Mouse (Mus musculus): ENCODE data around the gene Pla2g4d. TPM values are rescaled to one million over a fixed set of nuclear protein-coding genes. Genes with fewer than 3 reads are reported as not detected.

Gene Pla2g4d
- polyA plus RNA-seq (2014; fragmentation: Nextera tagmentation; extraction: Ambion mirVana): 0.05 TPM in 1 of 2 replicates, not detected in the other

DNA sequence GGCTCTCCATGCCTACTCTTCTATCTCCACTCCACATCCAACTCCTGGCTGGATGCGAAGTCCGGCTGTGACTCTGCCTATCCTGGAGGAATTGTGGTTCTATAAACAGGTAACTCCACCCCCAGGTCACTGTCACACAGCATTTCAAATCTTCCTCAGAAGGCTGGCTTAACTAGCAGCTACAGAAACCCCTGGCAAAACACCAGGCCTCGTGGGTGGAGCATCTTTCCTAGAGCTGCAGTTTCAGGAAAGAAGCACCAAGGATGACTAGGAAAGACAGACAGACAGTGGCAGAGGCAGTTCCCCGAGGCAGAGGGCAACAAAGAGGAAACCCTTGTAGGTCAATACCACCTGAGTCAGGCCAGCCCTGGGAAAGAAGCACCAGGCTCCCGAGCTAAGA is at the start of gene Pla2g4d:
Gene Pla2g4d (minus strand): TSS at position 203 of the 400 bp plus-strand sequence.
- Histone ChIP-seq H3K27ac (replicated peaks in 1 of 2; ENCODE audit: control insufficient read depth in 1 of 2, insufficient read depth in 1 of 2, low read depth in 2 of 2, low read length in 2 of 2) (no peak within 1 kb of the TSS), H3K36me3 (ENCODE audit: control insufficient read depth, insufficient read depth, low read length) (no peaks in the 10 kb centered on the region), H3K9ac (ENCODE audit: low read length) (no peak within 1 kb of the TSS), H3K4me3 (ENCODE audit: control insufficient read depth in 1 of 2, insufficient read depth in 1 of 2, low read depth in 1 of 2, low read length in 2 of 2) (no peak within 1 kb of the TSS), H3K4me1 (ENCODE audit: control insufficient read depth in 2 of 2, insufficient read depth in 2 of 2, low read length in 2 of 2) (no peaks in the 10 kb centered on the region), H3K27me3 (ENCODE audit: control insufficient read depth, insufficient read depth, low read length) (no peaks in the 10 kb centered on the region; the same call in 1 of the 2 replicates), H3K4me2 (ENCODE audit: low read length) (no peak within 1 kb of the TSS), H3K9me3 (ENCODE audit: control insufficient read depth, low read length) (no peaks in the 10 kb centered on the region)
- ATAC-seq (ENCODE audit: insufficient number of reproducible peaks, insufficient read depth, low FRiP score, low read depth): no peak
- WGBS: 64% methylated on average over 5 of the region's 5 CpGs

DNA sequence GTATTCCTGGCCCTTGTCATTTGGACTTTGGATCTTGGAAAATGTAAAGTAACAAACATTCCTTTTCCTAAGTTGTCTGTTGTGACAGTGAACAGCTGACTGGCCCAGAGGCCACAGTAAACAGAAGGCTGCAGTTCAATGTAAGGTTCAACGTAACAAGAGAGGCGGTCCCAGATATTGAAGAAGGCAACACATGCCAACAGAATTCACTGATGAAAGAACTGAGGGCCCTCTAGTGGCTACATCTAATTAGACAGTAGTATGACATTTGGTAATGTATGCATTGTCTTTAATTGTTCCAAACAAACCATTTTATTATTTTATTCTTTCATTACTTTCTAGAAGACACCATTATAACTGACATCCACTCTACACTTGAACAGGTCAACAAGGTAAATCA is 48.9 kb upstream of the Pla2g4d start:
- no peak overlapping the region for H3K27ac ChIP-seq (replicated peaks in 1 of 2; ENCODE audit: control insufficient read depth in 1 of 2, insufficient read depth in 1 of 2, low read depth in 2 of 2, low read length in 2 of 2)
- no peak overlapping the region for H3K9ac ChIP-seq (ENCODE audit: low read length)
- H3K36me3 ChIP-seq (ENCODE audit: control insufficient read depth, insufficient read depth, low read length): peaks cover 94% of the 10 kb centered on the region
- H3K27me3 ChIP-seq (ENCODE audit: control insufficient read depth, insufficient read depth, low read length): no peaks in the 10 kb centered on the region
- no peaks in the 10 kb centered on the region for H3K9me3 ChIP-seq (ENCODE audit: control insufficient read depth, low read length)
- H3K4me2 ChIP-seq (ENCODE audit: low read length): no peak overlapping the region
- 66% methylated on average over 2 of the region's 2 CpGs for WGBS
- no peak overlapping the region for H3K4me3 ChIP-seq (ENCODE audit: control insufficient read depth in 1 of 2, insufficient read depth in 1 of 2, low read depth in 1 of 2, low read length in 2 of 2)
- no peaks in the 10 kb centered on the region for H3K4me1 ChIP-seq (ENCODE audit: control insufficient read depth in 2 of 2, insufficient read depth in 2 of 2, low read length in 2 of 2)
- ATAC-seq (ENCODE audit: insufficient number of reproducible peaks, insufficient read depth, low FRiP score, low read depth): no peak

DNA sequence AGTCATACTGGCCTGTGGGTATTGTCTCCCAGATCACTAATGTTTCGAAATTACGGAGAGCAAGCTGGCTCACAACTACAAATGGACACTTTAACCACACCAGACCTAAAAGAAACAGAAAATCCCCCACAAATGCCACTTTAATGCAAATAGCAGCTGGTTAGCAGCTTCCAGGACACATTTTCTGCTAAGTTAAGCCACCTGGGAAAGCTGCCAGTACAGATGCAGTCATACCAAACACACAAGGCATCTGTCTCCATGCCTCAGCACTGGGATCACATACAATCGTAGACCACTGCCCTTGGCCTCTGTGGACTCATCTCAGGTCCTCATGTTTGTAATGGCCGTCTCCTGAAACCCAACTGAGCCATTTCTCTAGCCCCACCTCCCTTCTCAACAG is 42.6 kb upstream of the Pla2g4d start:
- no peak for ATAC-seq (ENCODE audit: insufficient number of reproducible peaks, insufficient read depth, low FRiP score, low read depth)
- Histone ChIP-seq H3K9me3 (ENCODE audit: control insufficient read depth, low read length) (no peaks in the 10 kb centered on the region), H3K4me3 (ENCODE audit: control insufficient read depth in 1 of 2, insufficient read depth in 1 of 2, low read depth in 1 of 2, low read length in 2 of 2) (no peak overlapping the region), H3K27ac (replicated peaks in 1 of 2; ENCODE audit: control insufficient read depth in 1 of 2, insufficient read depth in 1 of 2, low read depth in 2 of 2, low read length in 2 of 2) (no peak overlapping the region), H3K9ac (ENCODE audit: low read length) (no peak overlapping the region), H3K4me1 (ENCODE audit: control insufficient read depth in 2 of 2, insufficient read depth in 2 of 2, low read length in 2 of 2) (no peaks in the 10 kb centered on the region), H3K27me3 (ENCODE audit: control insufficient read depth, insufficient read depth, low read length) (no peaks in the 10 kb centered on the region), H3K36me3 (ENCODE audit: control insufficient read depth, insufficient read depth, low read length) (peaks cover 88% of the 10 kb centered on the region), H3K4me2 (ENCODE audit: low read length) (no peak overlapping the region)
- WGBS: 93% methylated on average over 4 of the region's 4 CpGs

DNA sequence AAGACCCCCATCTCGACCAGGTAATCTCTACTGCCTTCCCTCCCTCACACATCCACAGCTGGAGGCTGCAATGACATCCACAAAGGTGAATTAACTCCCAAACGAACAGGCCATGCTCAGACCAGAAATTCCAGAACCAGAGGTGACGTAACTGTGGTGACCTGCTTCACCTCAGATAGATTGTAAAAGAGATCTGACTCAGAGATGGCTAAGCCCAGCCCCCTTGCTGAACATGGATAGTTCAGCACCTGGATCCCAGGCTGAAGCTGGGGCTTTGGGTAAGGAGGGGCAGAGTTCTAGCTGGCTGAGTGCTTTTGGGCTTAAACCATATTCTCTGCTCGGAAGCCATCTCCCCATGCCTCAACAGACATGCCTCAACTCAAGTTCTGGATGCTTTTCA is 26.1 kb upstream of the Pla2g4d start:
- Histone ChIP-seq H3K4me1 (ENCODE audit: control insufficient read depth in 2 of 2, insufficient read depth in 2 of 2, low read length in 2 of 2) (no peaks in the 10 kb centered on the region), H3K4me2 (ENCODE audit: low read length) (no peak overlapping the region), H3K4me3 (ENCODE audit: control insufficient read depth in 1 of 2, insufficient read depth in 1 of 2, low read depth in 1 of 2, low read length in 2 of 2) (no peak overlapping the region), H3K36me3 (ENCODE audit: control insufficient read depth, insufficient read depth, low read length) (peaks cover 39% of the 10 kb centered on the region), H3K9me3 (ENCODE audit: control insufficient read depth, low read length) (no peaks in the 10 kb centered on the region), H3K9ac (ENCODE audit: low read length) (no peak overlapping the region), H3K27ac (replicated peaks in 1 of 2; ENCODE audit: control insufficient read depth in 1 of 2, insufficient read depth in 1 of 2, low read depth in 2 of 2, low read length in 2 of 2) (no peak overlapping the region), H3K27me3 (ENCODE audit: control insufficient read depth, insufficient read depth, low read length) (no peaks in the 10 kb centered on the region)
- ATAC-seq (ENCODE audit: insufficient number of reproducible peaks, insufficient read depth, low FRiP score, low read depth): no peak
- WGBS: 66% methylated on average over 4 of the region's 4 CpGs

DNA sequence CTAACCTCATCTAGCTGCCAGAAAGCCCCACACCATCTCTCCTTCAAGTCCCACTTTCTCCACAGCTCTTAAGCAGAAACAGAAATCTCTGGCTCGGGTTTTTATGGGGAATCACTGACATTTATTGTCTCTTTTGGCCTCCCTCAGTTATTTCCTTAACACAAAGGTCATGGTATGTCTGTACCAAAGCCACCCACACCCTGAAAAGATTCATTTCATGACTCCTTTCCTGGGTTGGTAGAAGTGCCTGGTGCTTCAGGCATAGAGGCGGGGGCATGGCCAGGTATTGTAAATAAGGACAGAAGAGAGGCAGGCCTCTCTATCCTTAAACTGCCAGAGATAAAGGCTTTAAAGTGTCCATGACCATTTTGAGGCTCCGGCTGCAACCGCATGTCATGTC is 25.5 kb upstream of the Pla2g4d start:
- H3K4me2 ChIP-seq (ENCODE audit: low read length): no peak overlapping the region
- H3K4me1 ChIP-seq (ENCODE audit: control insufficient read depth in 2 of 2, insufficient read depth in 2 of 2, low read length in 2 of 2): no peaks in the 10 kb centered on the region
- H3K36me3 ChIP-seq (ENCODE audit: control insufficient read depth, insufficient read depth, low read length): peaks cover 37% of the 10 kb centered on the region
- no peak for ATAC-seq (ENCODE audit: insufficient number of reproducible peaks, insufficient read depth, low FRiP score, low read depth)
- H3K9ac ChIP-seq (ENCODE audit: low read length): no peak overlapping the region
- H3K9me3 ChIP-seq (ENCODE audit: control insufficient read depth, low read length): no peaks in the 10 kb centered on the region
- no peaks in the 10 kb centered on the region for H3K27me3 ChIP-seq (ENCODE audit: control insufficient read depth, insufficient read depth, low read length)
- WGBS: 85% methylated on average over 4 of the region's 4 CpGs
- no peak overlapping the region for H3K27ac ChIP-seq (replicated peaks in 1 of 2; ENCODE audit: control insufficient read depth in 1 of 2, insufficient read depth in 1 of 2, low read depth in 2 of 2, low read length in 2 of 2)
- no peak overlapping the region for H3K4me3 ChIP-seq (ENCODE audit: control insufficient read depth in 1 of 2, insufficient read depth in 1 of 2, low read depth in 1 of 2, low read length in 2 of 2)

DNA sequence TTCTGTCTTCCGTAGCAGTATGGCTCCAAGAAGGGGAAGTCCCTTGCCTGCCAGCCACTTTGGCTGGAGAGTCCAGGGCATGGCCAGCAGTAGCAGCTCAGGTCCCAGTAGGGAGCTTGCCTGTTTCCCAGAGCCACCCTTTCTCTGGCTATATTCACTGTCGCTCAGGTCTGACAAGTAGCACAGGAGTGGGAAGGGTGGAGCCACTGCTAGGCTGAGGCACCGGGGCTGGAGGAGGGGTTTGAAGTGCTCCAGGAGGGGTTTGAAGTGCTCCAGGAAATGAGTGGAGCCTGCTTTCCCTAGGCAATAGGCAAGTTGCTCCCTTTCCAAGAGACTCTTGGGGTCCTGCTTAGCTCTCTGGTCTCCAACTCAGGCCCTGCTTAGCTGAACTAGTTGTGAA is 25.0 kb upstream of the Pla2g4d start, which contains the start of gene Pla2g4f:
Gene Pla2g4f (minus strand): TSS at position 190 of the 400 bp plus-strand sequence.
- H3K4me2 ChIP-seq (ENCODE audit: low read length): no peak within 1 kb of the TSS
- H3K9ac ChIP-seq (ENCODE audit: low read length): no peak within 1 kb of the TSS
- no peaks in the 10 kb centered on the region for H3K27me3 ChIP-seq (ENCODE audit: control insufficient read depth, insufficient read depth, low read length)
- peaks cover 32% of the 10 kb centered on the region for H3K36me3 ChIP-seq (ENCODE audit: control insufficient read depth, insufficient read depth, low read length)
- no peak for ATAC-seq (ENCODE audit: insufficient number of reproducible peaks, insufficient read depth, low FRiP score, low read depth)
- 35% methylated on average over 3 of the region's 3 CpGs for WGBS
- no peaks in the 10 kb centered on the region for H3K9me3 ChIP-seq (ENCODE audit: control insufficient read depth, low read length)
- H3K27ac ChIP-seq (replicated peaks in 1 of 2; ENCODE audit: control insufficient read depth in 1 of 2, insufficient read depth in 1 of 2, low read depth in 2 of 2, low read length in 2 of 2): no peak within 1 kb of the TSS
- no peaks in the 10 kb centered on the region for H3K4me1 ChIP-seq (ENCODE audit: control insufficient read depth in 2 of 2, insufficient read depth in 2 of 2, low read length in 2 of 2)
- H3K4me3 ChIP-seq (ENCODE audit: control insufficient read depth in 1 of 2, insufficient read depth in 1 of 2, low read depth in 1 of 2, low read length in 2 of 2): no peak within 1 kb of the TSS

DNA sequence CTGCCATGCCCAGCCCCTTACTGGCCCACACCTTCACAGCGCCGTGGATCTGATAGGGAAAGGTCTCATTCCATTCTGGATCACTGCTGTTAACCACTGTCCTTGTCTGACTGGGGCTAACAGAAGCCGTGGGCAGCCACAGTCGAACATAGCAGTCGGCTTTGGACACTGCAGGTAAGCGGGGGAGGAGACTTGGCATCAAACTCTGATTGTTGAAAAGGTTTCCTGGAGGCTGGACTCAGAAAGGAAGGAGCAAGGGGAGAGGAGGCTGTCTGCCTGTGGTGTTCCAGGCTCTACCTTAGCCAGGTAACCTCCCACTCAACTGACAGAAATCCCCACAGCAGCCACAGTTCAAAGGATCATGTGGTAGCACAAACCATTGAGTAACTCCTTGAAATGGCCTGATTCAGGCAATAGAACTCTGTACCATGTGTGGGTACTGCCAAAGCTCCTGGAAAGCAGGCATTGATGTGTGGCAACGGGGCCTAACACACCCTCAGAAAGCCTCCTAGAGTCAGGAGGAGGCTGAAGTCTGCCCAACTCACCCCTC is 23.4 kb upstream of the Pla2g4d start:
- Histone ChIP-seq H3K4me1 (ENCODE audit: control insufficient read depth in 2 of 2, insufficient read depth in 2 of 2, low read length in 2 of 2) (no peaks in the 10 kb centered on the region), H3K9me3 (ENCODE audit: control insufficient read depth, low read length) (no peaks in the 10 kb centered on the region), H3K27ac (replicated peaks in 1 of 2; ENCODE audit: control insufficient read depth in 1 of 2, insufficient read depth in 1 of 2, low read depth in 2 of 2, low read length in 2 of 2) (no peak overlapping the region), H3K4me3 (ENCODE audit: control insufficient read depth in 1 of 2, insufficient read depth in 1 of 2, low read depth in 1 of 2, low read length in 2 of 2) (no peak overlapping the region), H3K4me2 (ENCODE audit: low read length) (no peak overlapping the region), H3K36me3 (ENCODE audit: control insufficient read depth, insufficient read depth, low read length) (peaks cover 16% of the 10 kb centered on the region), H3K27me3 (ENCODE audit: control insufficient read depth, insufficient read depth, low read length) (no peaks in the 10 kb centered on the region), H3K9ac (ENCODE audit: low read length) (no peak overlapping the region)
- ATAC-seq (ENCODE audit: insufficient number of reproducible peaks, insufficient read depth, low FRiP score, low read depth): no peak
- WGBS: 83% methylated on average over 7 of the region's 7 CpGs

DNA sequence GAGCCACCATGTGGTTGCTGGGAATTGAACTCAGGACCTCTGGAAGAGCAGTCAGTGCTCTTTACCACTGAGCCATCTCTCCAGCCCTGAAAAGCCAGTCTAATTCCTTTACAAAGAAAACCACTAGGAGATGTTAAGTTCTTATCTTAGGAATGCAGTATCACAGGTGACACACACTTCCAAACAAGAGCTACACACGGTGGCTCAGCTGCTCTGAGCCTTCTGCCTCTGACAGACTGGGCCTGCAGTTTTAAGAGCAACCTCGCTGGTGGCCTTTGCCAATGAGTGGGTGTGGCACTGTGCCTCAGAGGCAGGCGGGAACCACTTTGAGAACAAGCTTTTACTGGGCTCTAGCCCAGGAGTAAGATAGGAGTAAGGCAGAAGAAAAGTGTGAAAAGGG is 15.1 kb upstream of the Pla2g4d start:
- no peaks in the 10 kb centered on the region for H3K27me3 ChIP-seq (ENCODE audit: control insufficient read depth, insufficient read depth, low read length)
- H3K9ac ChIP-seq (ENCODE audit: low read length): no peak overlapping the region
- H3K4me2 ChIP-seq (ENCODE audit: low read length): no peak overlapping the region
- no peaks in the 10 kb centered on the region for H3K36me3 ChIP-seq (ENCODE audit: control insufficient read depth, insufficient read depth, low read length)
- no peak overlapping the region for H3K27ac ChIP-seq (replicated peaks in 1 of 2; ENCODE audit: control insufficient read depth in 1 of 2, insufficient read depth in 1 of 2, low read depth in 2 of 2, low read length in 2 of 2)
- H3K4me1 ChIP-seq (ENCODE audit: control insufficient read depth in 2 of 2, insufficient read depth in 2 of 2, low read length in 2 of 2): no peaks in the 10 kb centered on the region; a peak in 1 of 4 replicates
- 3% methylated on average over 3 of the region's 3 CpGs for WGBS
- no peak overlapping the region for H3K4me3 ChIP-seq (ENCODE audit: control insufficient read depth in 1 of 2, insufficient read depth in 1 of 2, low read depth in 1 of 2, low read length in 2 of 2)
- ATAC-seq (ENCODE audit: insufficient number of reproducible peaks, insufficient read depth, low FRiP score, low read depth): no peak
- no peaks in the 10 kb centered on the region for H3K9me3 ChIP-seq (ENCODE audit: control insufficient read depth, low read length)

Data from heart, embryonic 14.5 days (tissue).